Mouse (Mus musculus) gastrocnemius, postnatal 36 days (tissue): ENCODE results near the gene Tenm4. TPM values are rescaled to one million over a fixed set of nuclear protein-coding genes. Genes with fewer than 3 reads are reported as not detected.

Experiments
- DNase-seq, 2 experiments: peaks; one replicate each; pipeline ENCODE4 v3.0.0; 2022
- intact Hi-C: fragments of 180-260 bp; cut with DNase I; formaldehyde crosslinking; loops from one replicate; pipeline ENCODE4 v1.15.1; 2025
- total RNA-seq, 2 experiments: library from RNA; stranded (reverse); gene quantifications; 2 replicates each; pipeline ENCODE4 v1.2.3; 2021

Gene Tenm4
- total RNA-seq, 2 experiments from 2014 or later = 0.69 to 1.1 TPM

GRCm38 (mm10) chr7:96708561-96708960, 537.5 kb downstream of the Tenm4 start:
- DNase-seq = no peak
- intact Hi-C loops = no loop called here

- DNase-seq = no peak
- intact Hi-C loops = no loop called here
Observed at GRCm38 (mm10) chr7:96708968-96709367, 537.9 kb downstream of the Tenm4 start.

- no peak for DNase-seq
- intact Hi-C loops = no loop called here
Observed at GRCm38 (mm10) chr7:96709891-96710290, 538.8 kb downstream of the Tenm4 start.

GRCm38 (mm10) chr7:96710658-96711071, 539.6 kb downstream of the Tenm4 start:
- no peak for DNase-seq

GRCm38 (mm10) chr7:96712876-96713275, 541.8 kb downstream of the Tenm4 start:
- intact Hi-C loops = no loop called here
- no peak for DNase-seq

More at GRCm38 (mm10) chr7:96710658-96711071, 539.6 kb downstream of the Tenm4 start:
- intact Hi-C loops = no loop called here

- DNase-seq = no peak
- intact Hi-C loops = no loop called here
Observed at GRCm38 (mm10) chr7:96716911-96717310, 545.9 kb downstream of the Tenm4 start.

GRCm38 (mm10) chr7:96718201-96719155, 547.4 kb downstream of the Tenm4 start:
- no peak for DNase-seq
- intact Hi-C loops = no loop called here

GRCm38 (mm10) chr7:96719926-96720325, 548.9 kb downstream of the Tenm4 start:
- DNase-seq = no peak

GRCm38 (mm10) chr7:96720465-96720864, 549.4 kb downstream of the Tenm4 start:
- DNase-seq = no peak

More at GRCm38 (mm10) chr7:96719926-96720325, 548.9 kb downstream of the Tenm4 start:
- intact Hi-C loops = no loop called here

GRCm38 (mm10) chr7:96722796-96723195, 551.8 kb downstream of the Tenm4 start:
- DNase-seq = no peak
- intact Hi-C loops = no loop called here

More at GRCm38 (mm10) chr7:96720465-96720864, 549.4 kb downstream of the Tenm4 start:
- intact Hi-C loops = no loop called here

- DNase-seq = no peak
- intact Hi-C loops = no loop called here
Observed at GRCm38 (mm10) chr7:96725603-96726002, 554.6 kb downstream of the Tenm4 start.

GRCm38 (mm10) chr7:96730360-96730759, 559.3 kb downstream of the Tenm4 start:
- no peak for DNase-seq
- intact Hi-C loops = no loop called here

- intact Hi-C loops = no loop called here
- no peak for DNase-seq
Observed at GRCm38 (mm10) chr7:96731947-96732346, 560.9 kb downstream of the Tenm4 start.

- DNase-seq = no peak
- intact Hi-C loops = no loop called here
Observed at GRCm38 (mm10) chr7:96734315-96735058, 563.4 kb downstream of the Tenm4 start.

GRCm38 (mm10) chr7:96740631-96741030, 569.6 kb downstream of the Tenm4 start:
- no peak for DNase-seq
- intact Hi-C loops = no loop called here

- DNase-seq = no peak
- intact Hi-C loops = no loop called here
Observed at GRCm38 (mm10) chr7:96742221-96742620, 571.2 kb downstream of the Tenm4 start.

- no peak for DNase-seq
- intact Hi-C loops = no loop called here
Observed at GRCm38 (mm10) chr7:96745956-96746355, 574.9 kb downstream of the Tenm4 start.

- intact Hi-C loops = no loop called here
- DNase-seq = no peak
Observed at GRCm38 (mm10) chr7:96746706-96747105, 575.7 kb downstream of the Tenm4 start.

- intact Hi-C loops = no loop called here
- DNase-seq = no peak
Observed at GRCm38 (mm10) chr7:96748538-96749045, 577.5 kb downstream of the Tenm4 start.

GRCm38 (mm10) chr7:96749753-96750152, 578.7 kb downstream of the Tenm4 start:
- no peak for DNase-seq
- intact Hi-C loops = no loop called here

GRCm38 (mm10) chr7:96751236-96751635, 580.2 kb downstream of the Tenm4 start:
- intact Hi-C loops = no loop called here
- no peak for DNase-seq
